Mouse (Mus musculus) spleen, postnatal 36 days (tissue): ENCODE results near the gene Actl10.

ENCODE experiments used
- DNase-seq, 2 experiments: peaks; one replicate each; pipeline ENCODE4 v3.0.0; 2022; ENCODE audit warnings: low spot score in 2 of 2, mixed read lengths in 1 of 2

Actl10 gene

GRCm38 (mm10) chr2:154550937-154551336, 639 bp upstream of the Actl10 start:
- no peak for DNase-seq

- DNase-seq = no peak
These were observed 351 bp downstream of the Actl10 start for GRCm38 (mm10) chr2:154551927-154552326.

DNA sequence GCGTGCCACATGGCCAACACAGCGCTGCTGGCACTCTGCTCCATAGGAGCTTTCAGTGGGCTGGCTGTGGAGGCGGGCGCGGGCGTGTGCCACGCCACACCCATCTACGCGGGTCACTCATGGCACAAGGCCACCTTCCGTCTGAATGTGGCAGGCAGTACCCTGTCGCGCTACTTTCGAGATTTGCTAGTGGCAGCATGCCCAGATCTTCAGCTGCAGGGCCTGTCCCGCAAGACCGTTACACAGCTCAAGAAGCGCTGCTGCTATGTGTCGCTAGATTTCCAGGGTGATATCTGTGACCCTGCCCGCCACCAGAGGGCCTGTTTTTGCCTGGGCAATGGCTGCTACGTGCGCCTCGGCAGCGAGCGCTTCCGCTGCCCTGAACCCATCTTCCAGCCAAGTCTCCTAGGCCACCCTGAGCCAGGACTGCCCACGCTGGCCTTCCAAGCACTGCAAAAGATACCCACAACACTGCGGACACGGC, 890 bp downstream of the Actl10 start:
- peak; percentile 66 to 73 for DNase-seq

- no peak for DNase-seq
These were observed 3.7 kb downstream of the Actl10 start for GRCm38 (mm10) chr2:154555235-154555634.

DNA sequence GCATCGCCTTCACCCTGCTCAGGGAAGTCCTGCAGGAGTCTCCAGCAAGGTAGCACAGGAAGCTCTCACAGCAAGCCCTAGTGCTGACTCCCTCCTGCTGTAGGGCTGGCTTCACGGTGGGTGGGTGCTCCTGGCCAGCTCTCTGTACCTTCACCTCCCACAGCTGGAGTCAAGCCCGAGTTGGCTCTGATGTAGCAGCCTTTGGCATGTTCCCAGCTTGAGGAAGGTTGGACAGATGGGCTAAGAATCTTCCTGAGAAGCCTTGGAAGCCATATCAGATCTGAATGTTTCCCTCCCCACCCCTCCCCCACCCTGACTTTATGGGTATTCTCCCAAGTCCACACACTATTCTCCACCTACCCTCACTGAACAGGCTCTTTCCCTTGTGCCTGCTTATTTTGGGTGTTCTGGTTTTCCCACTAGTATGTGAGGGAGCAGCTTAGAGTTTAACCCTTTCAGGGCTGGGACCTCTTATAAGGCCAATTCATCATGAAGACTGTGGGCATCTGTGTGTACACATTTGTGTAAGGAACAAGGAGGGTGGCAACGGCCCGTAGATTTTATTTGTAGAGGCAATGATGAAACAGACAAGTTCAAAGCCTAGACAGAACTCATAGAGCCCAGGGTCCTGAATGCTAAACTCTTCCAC, 5.7 kb downstream of the Actl10 start:
- no peak for DNase-seq

DNA sequence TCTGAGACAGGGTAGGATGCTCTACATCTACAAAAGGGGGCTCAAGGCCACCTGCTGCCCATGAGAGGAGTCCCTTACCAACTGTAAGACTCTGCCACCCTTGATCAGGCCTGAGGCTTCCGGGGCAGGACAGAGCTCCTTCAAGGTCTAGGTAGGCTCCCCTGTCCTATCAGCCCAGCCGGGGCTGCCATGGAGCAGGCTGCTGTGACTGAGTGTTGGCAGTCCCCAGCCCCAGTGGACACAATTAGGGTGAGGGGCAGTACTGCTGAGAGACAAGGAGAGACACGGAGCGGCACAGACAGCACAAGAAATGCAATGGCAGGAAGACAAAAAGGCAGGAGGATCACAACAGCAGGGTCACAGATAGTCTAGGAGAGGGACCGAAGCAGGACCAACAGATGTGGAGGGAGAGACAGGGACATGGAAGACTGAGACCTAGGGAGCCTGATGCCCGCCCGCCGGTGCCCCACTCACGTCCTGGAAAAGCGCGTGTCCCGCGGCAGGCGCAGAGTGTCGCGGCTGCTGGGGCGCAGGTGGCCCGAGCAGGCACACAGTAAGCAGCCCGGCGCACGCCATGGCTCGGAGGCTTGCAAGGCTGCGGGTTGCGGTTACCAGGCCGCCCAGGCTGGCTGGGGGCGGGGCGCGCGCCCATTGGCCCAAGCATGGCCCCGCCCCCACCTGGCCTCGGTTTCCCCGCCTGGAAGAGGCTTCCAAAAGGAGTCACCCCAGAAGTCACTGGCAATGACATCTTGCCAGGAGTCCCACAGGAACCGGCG, 6.9 kb downstream of the Actl10 start, which contains the start of gene Necab3:
Gene Necab3 (minus strand): TSS at position 627 of the 776 bp plus-strand sequence.
- DNase-seq = peak; percentile 24 to 25

DNA sequence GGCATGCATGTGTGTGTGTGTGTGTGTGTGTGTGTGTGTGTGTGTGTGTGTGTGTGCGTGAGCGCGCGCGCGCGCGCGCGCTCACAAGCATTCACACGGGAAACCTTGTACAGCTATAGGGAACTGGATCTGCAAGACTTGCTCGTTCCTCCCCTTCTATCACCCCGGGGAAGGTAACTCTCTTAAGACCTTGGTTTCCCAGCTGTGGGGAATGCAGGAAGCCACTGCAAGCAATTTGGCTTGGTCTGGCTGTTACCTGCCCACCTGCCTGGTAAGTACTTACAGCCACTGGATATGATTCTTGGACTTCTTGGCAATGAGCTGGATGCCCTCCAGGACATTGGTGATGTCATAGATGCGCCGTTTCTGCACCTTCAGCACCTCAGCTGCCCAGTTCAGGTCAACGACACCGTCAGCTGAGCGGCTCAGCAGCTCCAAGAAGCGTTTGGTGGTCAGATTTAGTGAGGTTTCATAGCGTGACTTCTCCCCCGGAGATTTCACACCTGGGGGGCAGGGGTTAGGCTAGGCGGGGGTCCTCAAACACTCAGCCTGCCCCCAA, 12.1 kb downstream of the Actl10 start:
- no peak for DNase-seq

DNA sequence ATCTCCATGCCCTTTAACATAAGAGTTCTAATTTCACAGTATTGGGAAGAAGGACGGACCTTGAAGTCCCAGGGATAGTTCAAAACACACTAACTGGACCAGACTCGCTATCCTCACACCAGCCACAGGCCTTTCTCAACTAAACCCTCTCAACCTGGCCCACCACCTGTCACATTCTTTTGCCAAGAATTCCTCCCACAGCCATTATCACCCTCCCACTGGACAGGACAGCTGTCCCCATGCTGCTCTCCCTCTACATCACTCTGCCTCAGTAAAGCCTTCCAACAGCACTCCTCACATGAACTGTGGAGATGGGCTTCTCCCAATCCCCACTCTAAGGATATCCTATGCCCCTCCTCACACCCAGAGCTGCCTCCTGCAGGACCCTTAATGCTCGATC, 14.0 kb downstream of the Actl10 start:
- no peak for DNase-seq

GRCm38 (mm10) chr2:154566641-154567040, 15.1 kb downstream of the Actl10 start:
- DNase-seq = no peak

GRCm38 (mm10) chr2:154567766-154568165, 16.2 kb downstream of the Actl10 start:
- no peak for DNase-seq

DNA sequence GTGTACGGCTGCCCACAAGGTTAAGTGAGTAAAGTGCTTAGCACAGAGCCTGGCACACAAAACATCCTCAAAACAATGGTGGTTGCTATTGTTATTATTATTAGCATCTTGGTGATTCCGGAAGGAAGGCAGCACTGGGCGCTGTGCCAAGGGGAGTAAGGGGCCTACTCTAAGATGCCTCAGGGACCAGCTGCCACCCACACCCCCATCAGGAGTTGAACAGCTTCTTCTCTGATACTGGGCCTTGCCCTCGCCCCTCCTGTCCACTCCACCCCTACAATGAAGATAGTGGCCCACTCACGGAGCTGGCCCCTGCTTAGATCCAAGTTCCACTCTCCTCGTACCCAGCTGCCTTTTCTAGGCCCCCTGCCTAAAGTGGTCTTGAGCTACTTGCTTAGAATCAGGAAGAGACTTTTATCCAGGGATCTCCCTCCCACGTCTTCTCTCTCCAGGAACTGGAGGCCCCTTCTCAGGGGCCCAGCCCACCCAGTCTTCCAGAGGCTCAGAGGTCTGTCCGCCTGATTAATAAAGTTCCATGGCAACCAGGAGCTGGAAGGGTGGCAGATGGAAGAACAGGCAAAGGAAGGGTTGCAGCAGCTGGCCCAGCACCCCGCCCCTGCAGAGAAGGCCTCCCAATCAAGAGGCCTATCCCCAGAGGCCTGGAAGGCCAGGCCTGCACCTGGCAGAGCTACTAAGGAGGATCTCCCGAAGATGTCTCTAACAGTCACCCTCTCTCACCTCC, 16.9 kb downstream of the Actl10 start:
- DNase-seq = no peak

GRCm38 (mm10) chr2:154569071-154569748, 17.6 kb downstream of the Actl10 start:
- peak; percentile 64 to 70 for DNase-seq

DNA sequence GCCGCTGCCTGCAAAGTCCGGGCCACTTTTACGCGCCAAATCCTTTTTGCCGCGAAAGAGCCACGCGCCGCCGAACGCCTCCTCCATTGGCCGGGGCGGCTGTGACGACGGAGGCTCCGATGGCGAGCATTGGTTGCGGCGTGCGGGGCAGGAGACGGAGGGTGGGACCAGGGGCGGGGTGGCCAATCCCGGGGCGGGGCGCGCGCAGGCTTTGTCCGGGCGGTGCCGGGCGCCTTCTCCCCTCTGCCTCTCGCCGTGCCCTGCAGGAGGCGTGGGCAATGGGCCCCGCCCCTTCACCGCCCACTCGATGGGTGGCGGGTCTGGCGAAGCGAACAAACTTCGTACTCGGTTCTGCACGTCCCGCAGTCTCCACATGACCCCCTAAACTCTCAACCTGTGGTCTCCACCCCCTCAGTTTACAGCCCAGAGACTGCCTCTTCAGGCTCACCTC, 18.3 kb downstream of the Actl10 start, which contains the start of gene E2f1:
Gene E2f1 (minus strand): TSS at position 57 of the 451 bp plus-strand sequence.
- DNase-seq = peak; percentile 95

DNA sequence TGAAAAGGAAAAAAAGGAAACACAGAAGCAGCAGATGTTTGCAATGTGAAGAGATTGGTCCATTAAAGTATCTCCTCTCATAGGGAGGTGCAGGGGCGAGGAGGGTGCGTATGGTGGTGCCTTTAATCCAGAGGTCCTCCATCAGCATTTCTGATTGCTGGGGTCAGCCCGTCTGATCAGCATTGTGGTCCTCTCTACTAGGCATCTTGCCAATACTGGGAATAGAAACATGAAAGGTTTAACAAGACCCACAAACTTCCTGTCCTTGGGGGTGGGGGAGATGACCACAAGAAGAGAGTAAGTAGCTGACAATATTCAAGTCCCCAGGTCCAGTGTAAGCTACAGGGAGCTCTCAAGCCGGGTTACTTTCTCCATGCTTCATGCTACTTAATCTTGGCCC, 19.1 kb downstream of the Actl10 start:
- DNase-seq = no peak

- no peak for DNase-seq
These were observed 19.7 kb downstream of the Actl10 start for GRCm38 (mm10) chr2:154571266-154571665.

GRCm38 (mm10) chr2:154571976-154572375, 20.4 kb downstream of the Actl10 start:
- DNase-seq = no peak

- no peak for DNase-seq
These were observed 21.4 kb downstream of the Actl10 start for GRCm38 (mm10) chr2:154572996-154573395.

- peak; percentile 49 to 50 for DNase-seq
These were observed 22.7 kb downstream of the Actl10 start for GRCm38 (mm10) chr2:154574271-154574670.

DNA sequence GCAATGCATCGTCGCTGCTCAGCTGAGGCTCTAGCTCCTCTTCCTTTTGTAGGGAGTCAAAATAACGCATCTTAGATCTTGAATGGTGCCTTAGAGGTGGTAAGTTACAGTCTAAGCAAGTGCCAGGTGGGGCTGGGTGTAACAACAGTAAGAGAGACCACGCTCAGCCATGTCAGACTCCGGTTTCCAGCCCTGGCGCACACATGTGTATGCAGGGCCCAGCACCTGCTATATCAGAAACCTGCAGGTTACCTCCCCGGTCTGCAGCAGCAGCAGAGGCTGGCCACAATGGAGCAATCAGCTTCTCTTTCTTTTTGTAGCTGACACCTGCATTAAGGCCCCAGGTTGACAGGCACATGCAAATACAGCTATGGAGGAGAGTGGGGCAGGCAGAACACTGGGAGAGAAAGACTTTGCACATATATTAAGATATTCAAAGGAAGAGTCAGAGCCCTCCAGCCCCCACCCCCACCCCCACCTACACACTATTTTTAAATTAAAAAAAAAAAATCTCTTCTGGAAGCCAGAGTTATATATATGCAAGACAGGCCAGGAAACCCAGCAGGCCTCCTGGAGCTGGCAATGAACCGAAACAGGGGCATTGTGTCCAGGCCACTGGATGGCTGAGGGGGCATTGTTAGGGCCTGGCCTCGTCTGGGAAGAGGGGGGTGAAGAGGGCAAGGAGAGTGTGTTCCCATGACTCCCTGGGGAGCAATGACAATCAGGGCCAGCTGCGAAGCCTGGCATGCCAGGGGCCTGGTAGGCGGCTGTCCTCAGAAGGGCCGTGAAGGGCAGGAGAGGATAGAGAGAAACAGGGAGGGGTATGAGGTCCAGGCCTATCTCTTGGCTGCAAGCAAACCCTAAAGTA, 25.5 kb downstream of the Actl10 start:
- DNase-seq = no peak

DNA sequence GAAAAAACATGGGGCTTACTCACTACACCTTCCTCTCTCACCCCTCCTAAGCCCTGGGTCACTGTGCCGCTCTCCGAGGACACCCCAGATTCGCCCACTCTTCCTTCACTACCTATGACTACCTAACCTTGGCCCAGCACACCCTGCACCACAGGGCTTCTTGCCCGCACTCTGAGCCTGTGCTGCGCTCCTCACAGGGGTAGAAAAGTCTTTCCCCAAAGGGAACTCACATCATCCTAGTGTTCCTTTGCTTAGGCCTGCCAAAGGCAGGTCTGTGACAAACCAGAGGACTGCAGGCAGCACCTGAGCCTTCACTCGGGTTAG, 26.1 kb downstream of the Actl10 start:
- DNase-seq = no peak
